Comparison of ENCODE assay signal across 10 mouse cellular contexts in genomic region chr6:83161442-83161841, GRCm38 (mm10). TPM values are rescaled to one million over a fixed set of nuclear protein-coding genes. Genes with fewer than 3 reads are reported as not detected.
A peak's percentile ranks its signal among the peaks of the same experiment; 100 is the strongest.
DNase-seq lines count a peak whose midpoint lies in the region; ATAC-seq and TF ChIP-seq lines count a peak whose summit lies in the region.
"Had no signal": no experiment of that assay in that cellular context is flagged by ENCODE, and none has a peak within 500 bp of the region (broad histone marks: within the 10 kb centered on the region; RNA-seq: fewer than 3 reads in every experiment).

No protein-coding gene starts in this region.

- no peak for ATAC-seq in heart, embryonic 16.5 days (replicated peaks; ENCODE audit: extremely low read depth, insufficient read depth, low FRiP score)
- ATAC-seq in hindbrain, embryonic 14.5 days (ENCODE audit: low FRiP score): no peak
- ATAC-seq in midbrain, embryonic 12.5 days (ENCODE audit: low FRiP score, low read depth): no peak
- no peak for ATAC-seq in monocyte, adult 5-6 weeks (replicated peaks; ENCODE audit: insufficient number of reproducible peaks, low FRiP score, low TSS enrichment, poor library complexity, severe bottlenecking)

- WGBS in heart, embryonic 16.5 days: 9% methylated on average over 19 of the region's 19 CpGs
- 15% methylated on average over 19 of the region's 19 CpGs for WGBS in hindbrain, embryonic 14.5 days
- WGBS in midbrain, embryonic 12.5 days: 6% methylated on average over 19 of the region's 19 CpGs
- WGBS in cerebellum, adult 2 months: 18% methylated on average over 19 of the region's 19 CpGs

- H3K4me3 ChIP-seq in heart, embryonic 16.5 days (ENCODE audit: low read length): peak overlapping the region; percentile 53
- H3K4me3 ChIP-seq in bone marrow macrophage, adult 2 months (ENCODE audit: insufficient read depth, low read length): peak overlapping the region; percentile 56
- peak overlapping the region; percentile 18 for H3K4me3 ChIP-seq in hindbrain, embryonic 14.5 days (replicated peaks; ENCODE audit: low read length)
- peak overlapping the region; percentile 18; the same call in 1 of the 2 replicates for H3K4me3 ChIP-seq in midbrain, embryonic 12.5 days
- H3K4me3 ChIP-seq in cerebellum, adult 2 months (replicated peaks; ENCODE audit: insufficient read depth, low read depth, low read length): no peak overlapping the region

- no peak for DNase-seq in heart, postnatal 25 days (ENCODE audit: low spot score)
- no peak for DNase-seq in hindbrain, embryonic 14.5 days (ENCODE audit: low spot score)
- no peak for DNase-seq in cerebellum, adult 2 months
- DNase-seq in testis, postnatal 10 days (ENCODE audit: low spot score): no peak
- DNase-seq: gastrocnemius, postnatal 10 days had no signal

- no peak overlapping the region for H3K27ac ChIP-seq in heart, embryonic 16.5 days (ENCODE audit: low read length)
- no peak overlapping the region for H3K27ac ChIP-seq in bone marrow macrophage, adult 2 months (ENCODE audit: insufficient read depth, low read depth, low read length)
- no peak overlapping the region for H3K27ac ChIP-seq in hindbrain, embryonic 14.5 days
- no peak overlapping the region for H3K27ac ChIP-seq in midbrain, embryonic 12.5 days (replicated peaks)
- no peak overlapping the region for H3K27ac ChIP-seq in cerebellum, adult 2 months (ENCODE audit: insufficient read depth, low read length)

- no peaks in the 10 kb centered on the region for H3K9me3 ChIP-seq in heart, embryonic 16.5 days (replicated peaks; ENCODE audit: control insufficient read depth, low read length)
- no peaks in the 10 kb centered on the region for H3K9me3 ChIP-seq in hindbrain, embryonic 14.5 days (ENCODE audit: control insufficient read depth, low read length)
- H3K9me3 ChIP-seq in midbrain, embryonic 12.5 days: no peaks in the 10 kb centered on the region

- TF ChIP-seq CTCF in bone marrow macrophage, adult 2 months (IDR thresholded peaks at IDR 0.05; ENCODE audit: low read depth, low read length): no peak
- no peak for TF ChIP-seq CTCF in cerebellum, adult 2 months (IDR thresholded peaks at IDR 0.05; ENCODE audit: borderline replicate concordance, insufficient read depth, low read depth, low read length)

- no peak for TF ChIP-seq POLR2A in bone marrow macrophage, adult 2 months (IDR thresholded peaks at IDR 0.05; ENCODE audit: borderline replicate concordance, low read depth, low read length)
- no peak for TF ChIP-seq POLR2A in cerebellum, adult 2 months (IDR thresholded peaks at IDR 0.05; ENCODE audit: borderline replicate concordance, insufficient read depth, low read length)

- peak overlapping the region; percentile 65 for H3K9ac ChIP-seq in heart, embryonic 16.5 days (ENCODE audit: low read length)
- H3K9ac ChIP-seq in hindbrain, embryonic 14.5 days: no peak overlapping the region
- H3K9ac ChIP-seq in midbrain, embryonic 12.5 days (replicated peaks): peak overlapping the region; percentile 39; the same call in 1 of the 2 replicates

- peaks cover 18% of the 10 kb centered on the region for H3K4me1 ChIP-seq in heart, embryonic 16.5 days (ENCODE audit: control insufficient read depth, insufficient read depth, low read length)
- H3K4me1 ChIP-seq in bone marrow macrophage, adult 2 months (ENCODE audit: control insufficient read depth, insufficient read depth, low read length): peaks cover 6% of the 10 kb centered on the region
- peaks cover 21% of the 10 kb centered on the region for H3K4me1 ChIP-seq in hindbrain, embryonic 14.5 days (replicated peaks; ENCODE audit: control insufficient read depth, insufficient read depth, low read length)
- H3K4me1 ChIP-seq in midbrain, embryonic 12.5 days: peaks cover 25% of the 10 kb centered on the region
- 0 out of 2 replicates have a peak, but pooled peaks cover 7% of the 10 kb centered on the region for H3K4me1 ChIP-seq in cerebellum, adult 2 months (ENCODE audit: control insufficient read depth, insufficient read depth, low read length)

- intact Hi-C loops in heart, postnatal 25 days (cut with DNase I): loop anchor here (5.0 kb wide), 1 partner anchor 106 kb away; no protein-coding TSS in a partner anchor

- H3K27me3 ChIP-seq in heart, embryonic 16.5 days (ENCODE audit: control insufficient read depth, insufficient read depth, low read length): peaks cover 22% of the 10 kb centered on the region
- peaks cover 29% of the 10 kb centered on the region for H3K27me3 ChIP-seq in hindbrain, embryonic 14.5 days (ENCODE audit: control insufficient read depth, insufficient read depth, low read length)
- H3K27me3 ChIP-seq in midbrain, embryonic 12.5 days: peaks cover 42% of the 10 kb centered on the region
- H3K27me3 ChIP-seq in cerebellum, adult 2 months (ENCODE audit: control insufficient read depth, insufficient read depth, low read length): no peaks in the 10 kb centered on the region

- H3K36me3 ChIP-seq in heart, embryonic 16.5 days (ENCODE audit: control insufficient read depth, insufficient read depth): no peaks in the 10 kb centered on the region
- H3K36me3 ChIP-seq in hindbrain, embryonic 14.5 days (replicated peaks; ENCODE audit: control insufficient read depth, insufficient read depth): no peaks in the 10 kb centered on the region
- H3K36me3 ChIP-seq in midbrain, embryonic 12.5 days: no peaks in the 10 kb centered on the region

- peak overlapping the region; percentile 85 for H3K4me2 ChIP-seq in heart, embryonic 16.5 days (ENCODE audit: low read depth, low read length)
- H3K4me2 ChIP-seq in hindbrain, embryonic 14.5 days (replicated peaks): peak overlapping the region; percentile 39
- peak overlapping the region; percentile 41 for H3K4me2 ChIP-seq in midbrain, embryonic 12.5 days (replicated peaks)

RNA-seq across cellular contexts. Expression of gene Dctn1, which starts 4.3 kb away (rescaled TPM):
- 76.9 and 78.1 TPM in 2 replicates for polyA plus RNA-seq in heart, embryonic 16.5 days (2015; fragmentation: Nextera tagmentation; extraction: Ambion mirVana)
- total RNA-seq in heart, postnatal 25 days (2021): 100 to 1,000 TPM; 134 to 136 TPM
- 87.2 and 98.2 TPM in 2 replicates for polyA plus RNA-seq in bone marrow macrophage, adult 2 months (2012; ENCODE audit: insufficient read depth, insufficient read length, missing spikeins)
- polyA plus RNA-seq in hindbrain, embryonic 14.5 days (2014; fragmentation: Nextera tagmentation; extraction: Ambion mirVana): 147 and 155 TPM in 2 replicates
- polyA plus RNA-seq in midbrain, embryonic 12.5 days (2016; fragmentation: Nextera tagmentation; extraction: Ambion mirVana): 148 and 156 TPM in 2 replicates
- polyA plus RNA-seq in cerebellum, adult 2 months (2012; rRNA removed): 394 and 406 TPM in 2 replicates
- 39.1 to 65.9 TPM (median 51.0 TPM) in 3 replicates for total RNA-seq in monocyte, adult 5-6 weeks (2017)

RNA-seq across cellular contexts. Expression of gene 1700003E16Rik, which starts 5.2 kb away (rescaled TPM):
- 1.5 and 2.2 TPM in 2 replicates for polyA plus RNA-seq in heart, embryonic 16.5 days (2015; fragmentation: Nextera tagmentation; extraction: Ambion mirVana)
- under 1 TPM in 1 of 2 experiments, not detected in 1; 0.17 TPM for total RNA-seq in heart, postnatal 25 days (2021)
- not detected in 2 replicates for polyA plus RNA-seq in bone marrow macrophage, adult 2 months (2012; ENCODE audit: insufficient read depth, insufficient read length, missing spikeins)
- 7.1 and 7.5 TPM in 2 replicates for polyA plus RNA-seq in hindbrain, embryonic 14.5 days (2014; fragmentation: Nextera tagmentation; extraction: Ambion mirVana)
- 2.6 and 2.7 TPM in 2 replicates for polyA plus RNA-seq in midbrain, embryonic 12.5 days (2016; fragmentation: Nextera tagmentation; extraction: Ambion mirVana)
- polyA plus RNA-seq in cerebellum, adult 2 months (2012; rRNA removed): 6.6 and 8.1 TPM in 2 replicates
- 0.48 TPM in 1 of 3 replicates, not detected in the others for total RNA-seq in monocyte, adult 5-6 weeks (2017)
- total RNA-seq: megakaryocyte progenitor cell, adult 5-6 weeks had no signal

RNA-seq across cellular contexts. Expression of gene Wdr54, which starts 5.2 kb away (rescaled TPM):
- polyA plus RNA-seq in heart, embryonic 16.5 days (2015; fragmentation: Nextera tagmentation; extraction: Ambion mirVana): 3.8 and 5.4 TPM in 2 replicates
- 1 to 10 TPM; 1.0 to 2.3 TPM for total RNA-seq in heart, postnatal 25 days (2021)
- polyA plus RNA-seq in bone marrow macrophage, adult 2 months (2012; ENCODE audit: insufficient read depth, insufficient read length, missing spikeins): 1.5 and 3.5 TPM in 2 replicates
- polyA plus RNA-seq in hindbrain, embryonic 14.5 days (2014; fragmentation: Nextera tagmentation; extraction: Ambion mirVana): 17.8 and 18.0 TPM in 2 replicates
- 11.2 and 13.3 TPM in 2 replicates for polyA plus RNA-seq in midbrain, embryonic 12.5 days (2016; fragmentation: Nextera tagmentation; extraction: Ambion mirVana)
- polyA plus RNA-seq in cerebellum, adult 2 months (2012; rRNA removed): 22.7 and 29.1 TPM in 2 replicates
- total RNA-seq in monocyte, adult 5-6 weeks (2017): 0.11 to 0.29 TPM in 2 of 3 replicates, not detected in the other

RNA-seq across cellular contexts. Expression of gene Rtkn, which starts 26.2 kb away (rescaled TPM):
- 21.1 and 26.0 TPM in 2 replicates for polyA plus RNA-seq in heart, embryonic 16.5 days (2015; fragmentation: Nextera tagmentation; extraction: Ambion mirVana)
- total RNA-seq in heart, postnatal 25 days (2021): 1 to 10 TPM; 2.8 to 5.4 TPM
- polyA plus RNA-seq in bone marrow macrophage, adult 2 months (2012; ENCODE audit: insufficient read depth, insufficient read length, missing spikeins): 1.4 and 1.8 TPM in 2 replicates
- 8.9 and 9.8 TPM in 2 replicates for polyA plus RNA-seq in hindbrain, embryonic 14.5 days (2014; fragmentation: Nextera tagmentation; extraction: Ambion mirVana)
- polyA plus RNA-seq in midbrain, embryonic 12.5 days (2016; fragmentation: Nextera tagmentation; extraction: Ambion mirVana): 31.9 and 39.5 TPM in 2 replicates
- polyA plus RNA-seq in cerebellum, adult 2 months (2012; rRNA removed): 88.8 and 97.2 TPM in 2 replicates
- total RNA-seq in monocyte, adult 5-6 weeks (2017): 0.96 to 2.7 TPM (median 1.0 TPM) in 3 replicates

RNA-seq across cellular contexts. Expression of gene Ino80b, which starts 36.2 kb away (rescaled TPM):
- polyA plus RNA-seq in heart, embryonic 16.5 days (2015; fragmentation: Nextera tagmentation; extraction: Ambion mirVana): 7.4 and 8.1 TPM in 2 replicates
- 10 to 100 TPM in 1 of 2 experiments, 1 to 10 TPM in 1; 7.0 to 12.7 TPM for total RNA-seq in heart, postnatal 25 days (2021)
- 25.1 and 26.8 TPM in 2 replicates for polyA plus RNA-seq in bone marrow macrophage, adult 2 months (2012; ENCODE audit: insufficient read depth, insufficient read length, missing spikeins)
- 15.4 and 15.8 TPM in 2 replicates for polyA plus RNA-seq in hindbrain, embryonic 14.5 days (2014; fragmentation: Nextera tagmentation; extraction: Ambion mirVana)
- polyA plus RNA-seq in midbrain, embryonic 12.5 days (2016; fragmentation: Nextera tagmentation; extraction: Ambion mirVana): 18.4 and 19.4 TPM in 2 replicates
- 25.1 and 25.3 TPM in 2 replicates for polyA plus RNA-seq in cerebellum, adult 2 months (2012; rRNA removed)
- 25.0 to 53.9 TPM (median 41.3 TPM) in 3 replicates for total RNA-seq in monocyte, adult 5-6 weeks (2017)
